Mouse (Mus musculus): Measurements from ENCODE around the gene Gnai3. TPM values are rescaled to one million over a fixed set of nuclear protein-coding genes. Genes with fewer than 3 reads are reported as not detected.

Gnai3 gene
- polyA plus RNA-seq, 1 experiment from 2014 or later: 65.9 TPM

GRCm38 (mm10) chr3:108158383-108159037 is 12.6 kb upstream of the Gnai3 start:
- H3K36me3 ChIP-seq: no peaks in the 10 kb centered on the region
- peak overlapping the region; percentile 47 for H3K4me2 ChIP-seq
- H3K4me3 ChIP-seq: no peak overlapping the region
- H3K27ac ChIP-seq: peak overlapping the region; percentile 77
- peak; percentile 85 for ATAC-seq (replicated peaks; ENCODE audit: insufficient number of reproducible peaks, insufficient read depth, low FRiP score, low read depth)
- H3K4me1 ChIP-seq (replicated peaks): peaks cover 22% of the 10 kb centered on the region
- no peaks in the 10 kb centered on the region for H3K27me3 ChIP-seq
- WGBS: 42% methylated on average over 9 of the region's 9 CpGs
- no peaks in the 10 kb centered on the region for H3K9me3 ChIP-seq (replicated peaks)
- 0 out of 2 replicates have a peak overlapping the region, but pooled peaks have one; percentile 8 for H3K9ac ChIP-seq

- H3K4me3 ChIP-seq: no peak within 1 kb of the TSS
- H3K9me3 ChIP-seq (replicated peaks): no peaks in the 10 kb centered on the region
- 37% methylated on average over 4 of the region's 4 CpGs for WGBS
- no peak within 1 kb of the TSS for H3K9ac ChIP-seq
- H3K4me1 ChIP-seq (replicated peaks): peaks cover 21% of the 10 kb centered on the region
- H3K27me3 ChIP-seq: no peaks in the 10 kb centered on the region
- no peak within 1 kb of the TSS for H3K27ac ChIP-seq
- H3K36me3 ChIP-seq: no peaks in the 10 kb centered on the region
- no peak within 1 kb of the TSS for H3K4me2 ChIP-seq
- ATAC-seq (replicated peaks; ENCODE audit: insufficient number of reproducible peaks, insufficient read depth, low FRiP score, low read depth): no peak
These were observed 8.7 kb upstream of the Gnai3 start, which contains the start of gene Gpr61 for GRCm38 (mm10) chr3:108154656-108155055. Gene Gpr61, minus strand, starts transcription at chr3:108154882.

GRCm38 (mm10) chr3:108152290-108152689 is 6.3 kb upstream of the Gnai3 start:
- H3K4me1 ChIP-seq (replicated peaks): peaks cover 4% of the 10 kb centered on the region
- H3K4me3 ChIP-seq: no peak overlapping the region
- no peak overlapping the region for H3K4me2 ChIP-seq
- no peak overlapping the region for H3K9ac ChIP-seq
- peaks cover 4% of the 10 kb centered on the region; the same call in 1 of the 2 replicates for H3K27me3 ChIP-seq
- ATAC-seq (replicated peaks; ENCODE audit: insufficient number of reproducible peaks, insufficient read depth, low FRiP score, low read depth): no peak
- H3K9me3 ChIP-seq (replicated peaks): no peaks in the 10 kb centered on the region
- no peaks in the 10 kb centered on the region for H3K36me3 ChIP-seq
- WGBS: 84% methylated on average over 3 of the region's 3 CpGs
- H3K27ac ChIP-seq: no peak overlapping the region

GRCm38 (mm10) chr3:108147386-108148235 is 1.7 kb upstream of the Gnai3 start:
- Histone ChIP-seq H3K4me1 (replicated peaks) (peaks cover 28% of the 10 kb centered on the region), H3K9me3 (replicated peaks) (no peaks in the 10 kb centered on the region), H3K27ac (peak overlapping the region; percentile 53), H3K27me3 (peaks cover 4% of the 10 kb centered on the region; the same call in 1 of the 2 replicates), H3K36me3 (no peaks in the 10 kb centered on the region), H3K9ac (no peak overlapping the region), H3K4me2 (peak overlapping the region; percentile 16; the same call in 1 of the 2 replicates), H3K4me3 (no peak overlapping the region)
- WGBS: 58% methylated on average over 11 of the region's 11 CpGs
- peak; percentile 52; the same call in 1 of the 2 replicates for ATAC-seq (replicated peaks; ENCODE audit: insufficient number of reproducible peaks, insufficient read depth, low FRiP score, low read depth)

- peaks cover 28% of the 10 kb centered on the region for H3K4me1 ChIP-seq (replicated peaks)
- peak overlapping the region; percentile 84 for H3K4me2 ChIP-seq
- 51% methylated on average over 5 of the region's 5 CpGs for WGBS
- no peak for ATAC-seq (replicated peaks; ENCODE audit: insufficient number of reproducible peaks, insufficient read depth, low FRiP score, low read depth)
- H3K4me3 ChIP-seq: peak overlapping the region; percentile 94
- peak overlapping the region; percentile 87 for H3K9ac ChIP-seq
- H3K27ac ChIP-seq: peak overlapping the region; percentile 96
- peaks cover 4% of the 10 kb centered on the region; the same call in 1 of the 2 replicates for H3K27me3 ChIP-seq
- H3K9me3 ChIP-seq (replicated peaks): no peaks in the 10 kb centered on the region
- H3K36me3 ChIP-seq: no peaks in the 10 kb centered on the region
These were observed 725 bp upstream of the Gnai3 start for GRCm38 (mm10) chr3:108146671-108147070.

- 75% methylated on average over 4 of the region's 4 CpGs for WGBS
- Histone ChIP-seq H3K4me3 (no peak overlapping the region), H3K9ac (no peak overlapping the region)
These were observed 5.2 kb downstream of the Gnai3 start for GRCm38 (mm10) chr3:108140786-108141185.

GRCm38 (mm10) chr3:108139113-108139512 is 6.8 kb downstream of the Gnai3 start:
- peaks cover 6% of the 10 kb centered on the region for H3K4me1 ChIP-seq (replicated peaks)
- 76% methylated on average over 1 of the region's 1 CpGs for WGBS
- no peak overlapping the region for H3K4me3 ChIP-seq
- no peak for ATAC-seq (replicated peaks; ENCODE audit: insufficient number of reproducible peaks, insufficient read depth, low FRiP score, low read depth)
- 0 out of 2 replicates have a peak, but pooled peaks cover 6% of the 10 kb centered on the region for H3K36me3 ChIP-seq
- H3K9ac ChIP-seq: no peak overlapping the region
- no peaks in the 10 kb centered on the region for H3K27me3 ChIP-seq
- H3K4me2 ChIP-seq: no peak overlapping the region
- H3K27ac ChIP-seq: no peak overlapping the region
- no peaks in the 10 kb centered on the region for H3K9me3 ChIP-seq (replicated peaks)

More at GRCm38 (mm10) chr3:108140786-108141185, 5.2 kb downstream of the Gnai3 start:
- Histone ChIP-seq H3K27me3 (no peaks in the 10 kb centered on the region), H3K9me3 (replicated peaks) (no peaks in the 10 kb centered on the region), H3K4me2 (no peak overlapping the region), H3K27ac (no peak overlapping the region), H3K4me1 (replicated peaks) (peaks cover 12% of the 10 kb centered on the region), H3K36me3 (0 out of 2 replicates have a peak, but pooled peaks cover 6% of the 10 kb centered on the region)
- ATAC-seq (replicated peaks; ENCODE audit: insufficient number of reproducible peaks, insufficient read depth, low FRiP score, low read depth): no peak

GRCm38 (mm10) chr3:108134701-108135100 is 11.2 kb downstream of the Gnai3 start:
- H3K27ac ChIP-seq: no peak overlapping the region
- WGBS: 71% methylated on average over 11 of the region's 11 CpGs

GRCm38 (mm10) chr3:108132484-108132883 is 13.5 kb downstream of the Gnai3 start:
- peak overlapping the region; percentile 45 for H3K27ac ChIP-seq
- no peak overlapping the region for H3K4me2 ChIP-seq
- H3K36me3 ChIP-seq: no peaks in the 10 kb centered on the region
- H3K27me3 ChIP-seq: no peaks in the 10 kb centered on the region
- no peak overlapping the region for H3K9ac ChIP-seq
- H3K4me3 ChIP-seq: no peak overlapping the region
- WGBS: 71% methylated on average over 1 of the region's 1 CpGs
- H3K4me1 ChIP-seq (replicated peaks): peaks cover 40% of the 10 kb centered on the region
- ATAC-seq (replicated peaks; ENCODE audit: insufficient number of reproducible peaks, insufficient read depth, low FRiP score, low read depth): no peak
- H3K9me3 ChIP-seq (replicated peaks): no peaks in the 10 kb centered on the region

More at GRCm38 (mm10) chr3:108134701-108135100, 11.2 kb downstream of the Gnai3 start:
- 0 out of 2 replicates have a peak overlapping the region, but pooled peaks have one; percentile 0 for H3K4me2 ChIP-seq
- H3K9me3 ChIP-seq (replicated peaks): no peaks in the 10 kb centered on the region
- H3K9ac ChIP-seq: no peak overlapping the region
- no peaks in the 10 kb centered on the region for H3K36me3 ChIP-seq
- no peaks in the 10 kb centered on the region for H3K27me3 ChIP-seq
- no peak for ATAC-seq (replicated peaks; ENCODE audit: insufficient number of reproducible peaks, insufficient read depth, low FRiP score, low read depth)
- H3K4me3 ChIP-seq: no peak overlapping the region
- H3K4me1 ChIP-seq (replicated peaks): peaks cover 30% of the 10 kb centered on the region

- Histone ChIP-seq H3K27ac (peak overlapping the region; percentile 45), H3K9me3 (replicated peaks) (no peaks in the 10 kb centered on the region), H3K4me3 (no peak overlapping the region), H3K4me1 (replicated peaks) (peaks cover 40% of the 10 kb centered on the region), H3K9ac (no peak overlapping the region), H3K4me2 (no peak overlapping the region), H3K27me3 (no peaks in the 10 kb centered on the region), H3K36me3 (no peaks in the 10 kb centered on the region)
- no peak; the same call in 1 of the 2 replicates for ATAC-seq (replicated peaks; ENCODE audit: insufficient number of reproducible peaks, insufficient read depth, low FRiP score, low read depth)
- WGBS: 39% methylated on average over 1 of the region's 1 CpGs
These were observed 14.1 kb downstream of the Gnai3 start for GRCm38 (mm10) chr3:108131821-108132220.

GRCm38 (mm10) chr3:108131216-108131615 is 14.7 kb downstream of the Gnai3 start:
- Histone ChIP-seq H3K27ac (no peak overlapping the region), H3K9ac (no peak overlapping the region), H3K27me3 (no peaks in the 10 kb centered on the region)

More at GRCm38 (mm10) chr3:108131216-108131615, 14.7 kb downstream of the Gnai3 start:
- H3K4me3 ChIP-seq: no peak overlapping the region
- H3K4me2 ChIP-seq: no peak overlapping the region
- no peaks in the 10 kb centered on the region for H3K36me3 ChIP-seq
- no peaks in the 10 kb centered on the region for H3K9me3 ChIP-seq (replicated peaks)
- 85% methylated on average over 5 of the region's 5 CpGs for WGBS
- no peak for ATAC-seq (replicated peaks; ENCODE audit: insufficient number of reproducible peaks, insufficient read depth, low FRiP score, low read depth)
- H3K4me1 ChIP-seq (replicated peaks): peaks cover 40% of the 10 kb centered on the region

All from heart, embryonic 15.5 days (tissue).